Mouse (Mus musculus) ovary, postnatal 36 days (tissue): ENCODE data around the gene Edn2.

Experiments used
- DNase-seq: peaks from one replicate; pipeline ENCODE4 v3.0.0; 2022; ENCODE audit warnings: low spot score, mixed read lengths

Gene Edn2

DNA sequence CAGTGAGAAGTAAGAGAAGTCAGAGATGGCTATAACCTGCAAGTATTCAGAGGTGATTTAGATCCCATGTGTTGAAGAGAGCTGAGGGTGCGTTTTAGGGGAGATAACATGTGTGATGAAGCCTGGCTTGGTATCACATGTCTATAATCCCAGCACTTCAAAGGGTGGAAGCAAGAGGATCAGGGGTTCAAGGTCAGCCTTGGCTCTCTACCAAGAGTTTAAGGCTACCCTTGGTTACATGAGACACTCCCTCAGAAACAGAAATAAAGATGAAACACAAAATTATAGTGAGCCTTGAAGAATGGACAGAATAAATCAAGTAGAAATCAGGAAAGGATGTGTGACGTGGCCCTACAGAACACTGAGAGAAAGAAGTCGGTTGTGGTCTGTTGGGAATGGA, 7.3 kb upstream of the Edn2 start:
- no peak for DNase-seq

DNA sequence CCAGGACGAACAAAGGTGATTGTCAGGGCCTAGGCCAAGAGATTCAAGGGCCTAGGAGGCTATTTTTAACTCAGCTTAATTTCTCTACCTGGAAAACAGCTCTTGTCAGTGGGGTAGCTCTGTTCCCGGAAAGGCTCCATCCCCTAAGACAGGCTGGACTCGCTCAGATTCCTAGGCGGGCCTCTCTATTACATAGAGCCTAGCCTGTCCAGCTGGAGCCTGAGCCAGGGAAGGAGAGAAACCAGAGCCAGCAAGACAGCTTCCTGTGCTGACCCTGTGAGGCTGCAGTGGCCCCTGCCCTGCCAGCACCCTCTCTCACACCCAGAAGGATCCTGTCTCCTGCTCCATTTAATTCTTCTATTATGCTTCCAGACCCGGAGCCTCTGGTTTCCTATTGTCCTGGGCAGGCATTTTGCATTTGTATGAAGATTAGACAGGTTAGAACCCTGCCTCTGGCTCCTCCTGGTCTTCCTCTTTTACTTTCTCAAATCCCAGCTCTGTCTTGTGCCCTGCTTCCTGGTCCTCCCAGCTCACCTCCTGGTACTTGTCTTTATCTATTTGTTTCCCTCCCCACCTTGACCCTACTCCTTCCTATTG, 2.2 kb upstream of the Edn2 start:
- no peak for DNase-seq

DNA sequence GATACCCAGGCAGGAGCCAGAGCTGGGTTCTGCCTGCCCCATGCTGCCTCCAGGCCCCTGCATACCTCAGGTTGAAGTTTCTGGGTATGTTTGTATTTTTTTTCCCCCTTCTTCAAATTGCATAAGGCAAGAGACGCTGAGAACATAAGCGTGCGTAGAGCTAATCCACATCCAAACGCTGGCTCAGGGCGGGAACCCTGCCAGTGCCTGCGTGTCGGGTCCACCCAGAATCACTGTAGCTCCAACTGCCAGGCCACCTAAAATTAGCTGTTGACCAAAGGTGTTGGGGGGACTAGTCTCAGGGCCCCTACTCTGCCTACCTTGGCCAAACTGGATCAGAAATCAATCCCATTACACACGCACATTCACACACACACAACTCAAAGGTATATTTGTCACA, 1.6 kb downstream of the Edn2 start:
- no peak for DNase-seq

DNA sequence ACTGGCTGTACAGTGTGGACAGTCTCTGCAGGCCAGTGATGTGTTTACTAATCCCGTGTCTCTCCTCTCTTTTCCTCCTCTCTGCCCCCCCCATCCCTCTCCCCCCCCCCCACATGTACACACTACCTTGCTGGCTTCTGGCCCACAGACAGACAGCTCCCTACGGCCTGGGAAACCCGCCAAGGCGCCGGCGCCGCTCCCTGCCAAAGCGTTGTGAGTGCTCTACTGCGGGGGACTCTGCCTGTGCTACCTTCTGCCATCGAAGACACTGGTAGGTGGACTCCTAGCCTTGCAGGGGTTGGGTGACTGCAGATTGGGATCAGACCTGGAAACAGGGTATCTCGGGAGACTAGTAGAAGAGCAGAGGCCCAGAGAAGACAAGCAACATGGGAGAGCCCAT, 2.2 kb downstream of the Edn2 start:
- peak; percentile 69 for DNase-seq

DNA sequence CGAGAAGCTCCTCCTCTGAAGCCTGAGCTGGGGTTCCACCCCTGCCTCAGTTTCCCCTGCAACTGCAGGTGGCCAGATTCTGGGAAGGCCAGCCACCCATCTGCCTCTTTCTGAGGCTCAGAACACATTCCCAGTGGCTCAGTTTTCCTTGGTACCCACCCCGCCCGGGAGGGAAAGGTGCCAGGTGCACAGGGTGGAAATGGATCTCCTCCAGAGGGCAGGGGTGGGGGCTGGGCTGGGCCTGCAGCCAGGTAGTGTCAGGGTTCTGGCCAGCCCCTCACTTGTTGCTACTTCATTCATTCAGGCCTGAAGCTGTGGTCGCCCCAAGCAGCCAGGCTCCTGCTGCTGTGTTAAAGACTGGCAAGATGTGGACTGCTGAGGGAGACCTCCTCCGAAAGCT, 3.3 kb downstream of the Edn2 start:
- no peak for DNase-seq

DNA sequence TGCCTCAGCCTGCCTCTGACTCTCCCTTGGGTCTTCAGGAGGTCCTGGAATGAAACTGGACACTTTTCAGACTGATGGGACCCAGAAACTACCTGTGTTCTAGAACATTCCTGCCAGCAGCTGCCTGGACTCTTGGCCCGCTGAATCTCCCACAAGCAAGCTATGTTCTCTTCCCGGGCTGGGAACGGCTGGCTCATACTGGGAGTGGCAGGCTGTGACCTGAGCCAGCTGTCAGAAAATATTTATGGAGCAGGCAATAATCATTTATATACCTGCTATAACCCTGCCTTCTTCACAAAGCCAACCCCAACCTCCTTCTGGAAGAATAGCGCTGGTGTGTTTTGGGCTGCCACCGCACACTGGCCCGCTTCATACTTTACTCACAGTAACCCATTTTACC, 6.8 kb downstream of the Edn2 start:
- no peak for DNase-seq

DNA sequence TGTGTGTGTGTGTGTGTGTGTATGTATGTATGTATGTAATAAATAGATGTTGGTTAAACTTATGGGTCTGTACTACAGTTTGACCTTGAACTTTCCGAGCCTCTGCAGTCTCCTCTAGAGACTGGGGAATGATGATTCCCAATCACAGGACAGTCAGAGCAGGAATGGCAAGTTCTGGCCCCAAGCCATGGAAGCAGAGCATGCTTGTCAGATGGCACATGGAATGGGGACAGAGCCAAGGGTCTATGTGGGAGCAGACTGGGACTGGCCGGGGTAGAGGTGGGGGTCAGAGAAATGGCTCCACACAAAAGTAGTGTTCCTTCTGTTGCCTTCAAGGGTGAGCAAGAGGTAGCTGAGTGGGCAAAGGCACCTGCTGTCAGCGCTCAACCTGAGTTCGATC, 7.3 kb downstream of the Edn2 start:
- no peak for DNase-seq

DNA sequence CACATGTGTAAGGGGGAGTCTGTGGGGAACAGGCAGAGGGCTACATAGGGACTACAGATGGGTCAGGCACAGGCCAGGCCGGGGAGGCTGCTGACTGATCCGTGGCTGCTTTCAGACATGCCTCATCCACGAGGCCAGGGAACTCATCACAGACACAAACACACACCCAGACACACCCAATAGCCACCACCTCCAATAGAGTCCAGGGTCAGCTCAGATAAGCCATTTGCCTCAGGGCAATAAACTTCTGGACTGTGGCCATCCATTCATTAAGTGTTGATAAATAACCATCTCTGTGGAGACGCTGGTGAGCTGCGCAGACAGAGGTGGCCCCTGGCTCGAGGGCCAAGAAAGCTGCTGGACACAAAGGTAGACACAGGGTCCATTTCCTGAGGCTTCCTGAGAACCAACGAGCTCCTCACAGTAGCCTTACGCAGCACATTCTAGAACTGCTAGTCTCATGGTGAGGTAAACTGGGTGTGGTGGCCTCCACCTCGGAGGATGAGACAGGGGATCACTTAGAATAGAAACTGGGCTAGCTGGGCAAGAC, 9.5 kb downstream of the Edn2 start:
- DNase-seq, result no peak

DNA sequence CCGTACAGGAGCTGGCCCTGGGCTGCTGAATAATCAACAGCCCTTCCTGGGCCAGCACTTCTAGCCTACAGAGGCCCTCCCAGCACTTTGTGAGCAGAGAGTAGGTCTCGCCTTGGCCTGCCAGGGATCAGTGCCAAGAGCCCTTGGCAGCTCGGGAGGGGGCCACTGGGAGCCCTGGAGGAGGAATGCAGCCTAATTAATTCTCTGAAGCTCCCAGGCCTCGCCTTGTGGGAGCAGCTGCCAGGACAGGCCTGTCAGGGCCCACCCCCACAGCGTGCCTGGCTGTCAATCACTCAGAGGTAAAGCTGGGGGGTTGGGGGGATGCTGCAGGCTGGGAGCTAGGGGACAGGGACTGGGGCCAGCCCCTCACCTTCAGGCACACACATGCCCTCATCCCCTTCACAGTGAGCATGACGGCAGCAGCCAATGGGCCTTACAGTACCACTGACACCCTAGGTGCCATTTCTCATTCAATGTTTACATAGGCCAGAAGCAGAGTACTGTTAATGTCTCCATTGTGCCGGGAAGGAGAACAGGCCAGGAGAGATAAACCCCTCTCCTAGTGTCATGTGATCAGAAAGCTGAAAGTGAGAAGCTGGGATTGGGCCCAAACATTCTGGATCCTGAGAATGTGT, 11.2 kb downstream of the Edn2 start:
- peak; percentile 62 for DNase-seq

DNA sequence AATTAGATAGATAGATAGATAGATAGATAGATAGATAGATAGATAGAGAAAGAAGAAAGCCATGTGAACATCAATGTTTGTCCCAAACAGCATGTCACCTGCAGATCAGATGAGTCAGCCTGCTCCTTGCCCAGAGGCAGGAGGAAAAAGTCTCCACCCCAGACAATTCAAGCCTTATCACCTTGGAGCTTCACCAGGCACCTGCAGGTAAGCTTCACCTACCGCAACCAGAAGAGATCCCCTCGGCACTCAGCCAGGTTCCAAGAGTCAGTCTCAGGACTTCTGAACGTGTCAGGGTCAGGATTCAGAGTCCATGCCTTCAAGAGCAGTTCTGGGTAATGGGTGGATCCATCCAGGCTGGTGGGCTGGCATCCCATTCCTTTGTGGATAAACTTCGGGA, 18.1 kb downstream of the Edn2 start:
- no peak for DNase-seq

DNA sequence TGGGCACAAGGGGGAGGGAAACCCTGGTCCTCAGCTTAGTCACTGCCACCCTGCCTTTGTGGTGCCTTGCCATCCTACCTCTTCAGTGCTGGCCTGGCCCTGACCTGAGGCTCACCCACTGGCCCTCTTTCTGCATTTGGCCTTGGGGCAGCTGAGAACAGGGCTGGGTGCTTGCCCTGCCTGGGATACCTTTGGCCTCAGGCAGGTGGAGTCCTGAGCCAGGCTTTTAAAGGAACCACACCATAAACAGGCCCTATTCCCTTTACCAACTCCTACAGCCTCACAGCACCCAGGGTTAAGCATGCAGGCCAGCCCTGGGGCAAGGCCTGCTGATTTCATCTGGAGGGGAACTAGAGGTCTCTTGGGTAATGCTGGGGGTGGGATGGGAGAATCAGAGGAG, 19.5 kb downstream of the Edn2 start:
- DNase-seq, result no peak

DNA sequence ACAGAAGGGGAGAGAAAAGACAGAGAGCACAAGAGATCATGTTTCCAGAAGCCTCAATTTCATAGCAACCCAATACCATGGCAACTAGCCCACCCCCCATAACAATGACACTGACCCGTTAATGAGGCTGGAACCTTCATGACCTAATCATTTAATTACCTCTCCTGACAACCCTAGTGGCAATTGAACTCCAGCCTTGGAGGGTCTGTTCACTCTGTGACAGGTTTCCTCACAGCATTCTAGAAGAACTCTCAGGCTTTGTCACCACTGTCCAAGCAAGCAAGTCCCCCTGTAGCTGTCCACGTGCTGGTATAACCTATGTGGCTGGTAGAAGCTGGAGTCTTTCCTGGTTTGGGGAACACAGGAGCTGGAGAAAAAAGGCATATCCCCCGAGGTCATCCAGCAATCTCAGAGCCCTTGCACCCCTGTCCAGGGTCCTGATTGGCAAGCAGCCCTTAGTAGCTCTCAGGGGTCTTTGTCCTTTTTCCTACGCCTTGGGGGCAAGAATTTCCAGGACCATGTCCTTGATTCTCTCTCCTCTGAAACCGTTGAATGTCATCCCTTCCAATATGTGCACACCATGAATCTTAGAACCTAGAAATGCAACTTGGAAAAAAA, 23.5 kb downstream of the Edn2 start:
- no peak for DNase-seq

DNA sequence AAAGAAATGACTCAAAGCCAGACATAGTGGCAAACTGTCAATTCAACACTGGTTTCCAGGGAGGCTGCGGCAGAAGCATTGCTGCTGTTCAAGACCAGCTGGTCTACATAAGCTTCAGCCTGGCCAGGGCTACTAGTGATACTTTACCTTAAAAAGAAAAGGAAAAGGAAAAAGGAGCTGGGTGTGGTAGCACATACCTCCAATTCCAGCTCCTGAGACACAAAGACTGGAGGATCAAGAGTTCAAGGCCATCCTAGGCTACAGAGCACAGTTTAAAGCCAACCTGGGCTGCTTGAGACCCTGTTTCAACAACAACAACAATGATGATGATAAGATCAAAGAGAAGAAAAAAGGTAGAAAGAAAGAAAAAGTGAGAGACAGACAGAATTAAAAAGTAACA, 25.4 kb downstream of the Edn2 start:
- no peak for DNase-seq

DNA sequence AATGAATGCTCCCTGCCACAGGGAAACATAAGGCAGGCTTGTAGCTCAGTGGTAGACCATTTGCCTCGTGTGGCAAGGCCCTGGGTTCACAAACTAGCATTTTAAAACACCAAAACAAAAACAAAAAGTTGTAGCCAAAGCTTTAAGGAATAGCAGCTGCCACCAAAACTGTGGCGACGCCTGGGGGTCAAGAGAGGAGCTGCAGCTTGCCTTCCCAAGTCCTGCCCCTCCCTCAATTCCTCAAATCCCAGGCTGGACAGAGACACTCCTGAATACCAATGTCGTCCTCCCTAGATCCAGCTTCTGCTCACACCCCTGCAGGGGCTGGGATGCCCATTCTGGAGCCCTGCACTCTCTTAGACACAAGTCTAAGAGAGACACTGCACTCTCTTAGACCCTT, 25.9 kb downstream of the Edn2 start:
- DNase-seq, result no peak

DNA sequence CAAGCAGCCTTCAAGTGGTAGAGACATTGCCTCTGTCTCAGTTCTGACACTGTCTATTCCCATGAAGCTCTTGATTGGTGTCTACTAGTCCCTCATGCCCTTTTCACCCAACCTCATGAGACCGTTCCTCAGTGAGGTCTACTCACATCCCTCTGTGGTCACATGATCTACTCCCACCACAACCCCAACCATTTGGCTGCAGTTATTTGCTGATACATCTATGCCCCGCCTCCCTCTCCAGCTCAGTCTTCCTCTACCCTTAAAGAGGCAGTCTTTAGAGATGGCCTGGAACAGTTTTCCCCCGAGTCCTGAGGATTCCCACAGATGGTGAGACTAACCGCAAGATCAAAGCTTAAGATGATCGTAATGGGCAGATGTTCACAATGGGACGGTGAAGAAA, 27.2 kb downstream of the Edn2 start:
- no peak for DNase-seq

DNA sequence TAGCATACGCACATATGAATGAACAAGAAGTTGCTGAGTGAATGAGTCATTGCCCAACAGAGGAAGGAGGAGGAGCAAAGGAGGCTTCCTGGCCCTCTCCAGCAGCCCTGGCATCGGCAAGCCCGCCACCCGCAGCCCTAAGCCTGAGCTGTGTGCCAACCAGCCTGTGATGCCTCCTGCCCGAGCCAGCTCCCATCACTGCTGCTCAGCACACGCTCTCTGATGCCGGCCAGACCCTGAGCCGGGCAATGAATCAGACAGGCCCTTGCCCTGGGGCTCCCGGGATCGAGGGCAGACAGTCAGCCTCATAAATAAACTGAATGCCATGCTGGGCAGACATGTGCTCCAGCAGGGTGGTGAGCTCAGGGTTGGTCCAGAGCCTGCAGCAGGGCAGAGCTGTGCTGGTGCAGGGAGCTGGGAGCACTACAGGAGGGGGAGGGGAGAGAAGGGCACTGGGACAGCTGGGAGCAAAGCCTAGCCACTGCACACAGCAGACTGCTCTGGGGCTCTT, 27.7 kb downstream of the Edn2 start:
- peak; percentile 41 for DNase-seq

DNA sequence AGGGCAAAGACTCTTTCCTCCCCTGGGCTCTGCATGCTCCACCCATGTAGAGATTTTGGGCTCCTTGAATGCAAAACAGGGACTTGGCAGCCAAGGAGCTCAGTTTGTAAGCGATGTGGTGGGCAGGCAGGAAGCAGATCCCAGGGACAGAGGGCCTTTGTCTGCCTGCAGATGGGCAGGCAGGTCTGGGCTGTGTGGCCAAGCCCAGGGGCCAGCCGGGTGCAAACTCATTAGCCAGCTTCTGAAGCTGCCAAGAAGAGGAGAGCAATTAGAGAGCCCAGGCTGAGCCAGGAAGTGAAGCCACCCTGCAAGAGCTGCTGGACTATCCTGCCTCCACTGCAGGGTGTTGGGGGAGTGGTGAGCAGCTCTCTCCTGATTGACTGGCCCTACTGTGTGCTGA, 28.9 kb downstream of the Edn2 start:
- DNase-seq, result no peak

DNA sequence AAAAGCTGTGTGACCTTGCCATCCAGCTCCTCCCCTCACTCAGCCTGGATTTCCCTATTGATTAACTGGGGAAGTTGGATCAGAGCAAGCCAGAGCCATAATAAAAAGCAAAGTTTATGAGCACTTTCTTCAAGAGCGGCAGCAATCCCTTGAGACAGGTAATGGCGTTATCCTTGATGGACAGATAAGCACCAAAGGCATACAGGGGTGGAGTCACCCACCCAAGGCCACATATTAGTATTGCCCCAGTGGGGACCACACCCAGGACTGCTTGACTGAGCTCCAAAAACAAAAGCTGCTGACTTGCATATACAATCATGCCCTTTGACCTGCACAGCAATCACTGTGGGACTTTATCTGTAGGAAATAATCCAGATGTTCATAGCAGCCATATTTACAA, 31.0 kb downstream of the Edn2 start:
- DNase-seq, result no peak

DNA sequence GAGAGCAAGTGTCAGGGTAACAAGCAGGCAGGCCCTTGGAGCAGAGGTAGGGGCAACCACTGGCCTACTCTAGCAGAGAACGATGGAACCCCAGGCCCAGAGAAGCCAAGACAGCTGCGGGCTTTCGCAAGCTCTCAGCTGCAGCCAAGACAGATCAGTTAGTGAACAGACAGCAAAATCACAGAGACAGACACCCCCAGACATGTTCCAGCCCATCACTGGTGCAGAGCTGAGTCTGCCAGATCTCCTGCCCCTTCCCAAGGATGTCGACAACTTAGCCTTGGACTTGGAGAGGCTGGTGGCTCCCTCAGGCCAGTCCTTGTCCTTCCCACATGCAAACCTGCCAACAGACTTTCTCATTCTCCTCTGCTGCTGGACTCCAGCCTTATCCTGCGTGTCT, 33.0 kb downstream of the Edn2 start:
- DNase-seq, result no peak

DNA sequence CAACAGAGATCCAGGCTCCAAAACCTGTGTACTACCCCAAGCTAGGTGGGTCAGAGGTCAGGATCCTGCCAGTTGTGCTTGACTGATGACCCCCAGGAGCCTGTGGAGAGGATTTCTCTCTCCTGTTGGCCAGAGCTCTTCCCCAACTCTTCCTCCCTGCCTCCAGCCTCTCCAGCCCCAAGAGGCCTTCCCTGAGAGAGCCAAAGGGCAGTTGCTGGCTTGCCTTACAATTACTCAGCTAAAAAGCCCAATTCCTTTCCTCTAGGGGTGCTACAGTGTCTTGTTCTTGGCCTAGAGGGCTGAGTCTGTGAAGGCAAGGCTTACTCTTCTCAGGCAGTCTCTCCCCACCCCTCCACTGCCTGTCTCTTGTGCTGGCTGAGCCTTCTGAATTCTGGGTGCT, 34.0 kb downstream of the Edn2 start:
- no peak for DNase-seq

DNA sequence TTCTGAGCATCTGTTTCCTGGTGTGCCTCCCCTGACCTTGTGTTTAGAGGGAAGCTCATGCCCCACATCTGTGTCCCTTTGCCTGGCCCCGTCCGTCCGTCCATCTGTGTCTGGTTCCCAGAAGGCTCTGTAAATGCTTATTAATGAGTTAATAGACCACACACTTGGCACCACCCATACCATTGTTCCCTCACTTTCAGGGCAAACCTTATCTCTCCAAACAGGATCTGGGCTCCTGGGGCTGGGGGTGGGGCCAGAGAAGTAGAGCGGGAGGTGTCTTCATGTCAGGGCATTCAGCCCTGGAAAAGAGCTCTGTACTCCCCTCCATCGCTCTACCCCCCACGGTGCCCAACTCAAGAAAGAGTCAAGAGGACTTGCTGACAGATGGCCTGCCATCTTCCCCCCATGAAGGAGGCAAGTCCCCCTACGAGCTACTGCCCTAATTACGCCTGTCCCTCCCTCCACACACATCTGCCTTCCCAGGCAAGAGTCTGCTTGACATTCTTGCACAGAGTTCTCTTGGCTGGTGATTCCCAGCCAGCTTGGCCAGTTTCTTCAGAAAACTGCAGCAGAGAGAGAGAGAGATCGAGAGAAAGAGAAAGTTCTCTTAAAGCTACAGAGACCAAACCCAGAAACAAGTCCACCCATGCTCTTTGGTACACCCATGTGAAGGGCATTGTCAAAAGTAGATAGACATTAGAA, 38.3 kb downstream of the Edn2 start:
- no peak for DNase-seq

DNA sequence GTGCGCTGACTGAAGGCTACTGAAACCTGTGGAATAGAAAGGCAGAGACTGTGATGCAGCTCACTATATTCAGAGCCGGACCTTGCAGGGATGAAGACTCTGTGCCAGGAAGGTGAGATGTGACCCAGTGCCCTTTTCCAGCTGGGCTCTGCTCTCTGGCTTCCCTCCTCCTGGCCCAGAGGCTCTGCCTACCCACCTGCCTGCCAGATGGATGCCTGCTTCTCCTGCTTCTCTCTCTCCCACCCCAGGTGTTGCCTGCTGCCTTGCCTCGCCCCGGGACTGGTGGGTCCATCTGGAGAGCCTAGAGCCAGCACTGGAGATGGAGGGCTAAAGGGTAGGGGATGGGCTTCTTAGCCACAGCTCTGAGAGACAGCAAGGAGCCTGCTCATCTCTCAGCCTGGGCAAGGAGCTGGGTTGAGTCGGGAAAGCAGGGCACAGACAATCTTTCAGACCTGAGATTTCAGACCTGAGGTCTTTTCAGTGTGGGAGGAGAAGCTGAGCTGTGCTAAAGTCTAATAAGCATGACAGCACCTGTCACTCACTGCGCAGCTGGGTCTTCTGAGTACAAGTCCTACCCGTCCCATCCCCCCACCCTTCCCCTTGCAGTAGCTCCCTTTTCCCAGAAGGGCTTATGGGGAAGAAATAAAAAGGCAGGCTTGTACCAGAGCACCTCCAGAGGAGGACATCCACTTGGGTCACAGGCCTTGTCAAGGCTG, 39.7 kb downstream of the Edn2 start:
- DNase-seq, result no peak
